Mouse (Mus musculus) heart, embryonic 11.5 days (tissue): ENCODE measurements around the gene Clip4. TPM values are rescaled to one million over a fixed set of nuclear protein-coding genes. Genes with fewer than 3 reads are reported as not detected.
A peak's percentile ranks its signal among the peaks of the same experiment; 100 is the strongest.

Source experiments
- ATAC-seq: fragments of 200-750 bp; cut with Nextera tagmentation; replicated peaks from 2 replicates; pipeline ENCODE4 v1.8.0; 2017; ENCODE audit warnings: moderate library complexity; ENCODE audit not compliant: insufficient number of reproducible peaks, low FRiP score, low TSS enrichment
- H3K27ac ChIP-seq: fragments of 300-500 bp; sonication (generic); 2 replicates; pipeline ENCODE4 v1.5.1; 2014; ENCODE audit warnings: mild to moderate bottlenecking, low read depth, low read length
- H3K27me3 ChIP-seq: fragments of 300-500 bp; sonication (generic); 2 replicates; pipeline ENCODE4 v1.6.1; 2014; ENCODE audit warnings: mild to moderate bottlenecking, low read length, mixed read lengths; ENCODE audit not compliant: control insufficient read depth, insufficient read depth
- H3K36me3 ChIP-seq: fragments of 300-500 bp; sonication (generic); 2 replicates; pipeline ENCODE4 v1.6.1; 2014; ENCODE audit warnings: mild to moderate bottlenecking, low read length, moderate library complexity, mixed read lengths; ENCODE audit not compliant: control insufficient read depth, insufficient read depth
- H3K4me1 ChIP-seq: fragments of 300-500 bp; sonication (generic); 2 replicates; pipeline ENCODE4 v1.6.1; 2014; ENCODE audit warnings: low read length; ENCODE audit not compliant: control insufficient read depth, insufficient read depth
- H3K4me2 ChIP-seq: fragments of 300-500 bp; sonication (generic); 2 replicates; pipeline ENCODE4 v1.6.1; 2014; ENCODE audit warnings: mild to moderate bottlenecking, moderate library complexity
- H3K4me3 ChIP-seq: fragments of 300-500 bp; sonication (generic); 2 replicates; pipeline ENCODE4 v1.5.1; 2014; ENCODE audit warnings: low read depth, low read length
- H3K9ac ChIP-seq: fragments of 300-500 bp; sonication (generic); 2 replicates; pipeline ENCODE4 v1.6.1; 2014; ENCODE audit warnings: mild to moderate bottlenecking, low read depth, low read length, moderate library complexity
- H3K9me3 ChIP-seq: fragments of 300-500 bp; sonication (generic); replicated peaks from 2 replicates; pipeline ENCODE4 v1.6.1; 2016; ENCODE audit warnings: low read length; ENCODE audit not compliant: control insufficient read depth
- WGBS: fragments of 180-500 bp; shearing (Covaris S2); extraction: QIAGEN DNeasy Blood & Tissue Kit; methylation state at CpG from one replicate; pipeline ENCODE4 v1.1.7; 2014; ENCODE audit not compliant: insufficient replicate concordance; 5-methylcytosine and 5-hydroxymethylcytosine counted together
- polyA plus RNA-seq: library from polyadenylated mRNA; unstranded; fragments of >200 nt; fragmentation: Nextera tagmentation; extraction: Ambion mirVana; gene quantifications from 2 replicates; pipeline ENCODE4 v1.2.1, GENCODE M21; 2014

Clip4 gene
- polyA plus RNA-seq, 1 experiment from 2014 or later, result 28.6 TPM

DNA sequence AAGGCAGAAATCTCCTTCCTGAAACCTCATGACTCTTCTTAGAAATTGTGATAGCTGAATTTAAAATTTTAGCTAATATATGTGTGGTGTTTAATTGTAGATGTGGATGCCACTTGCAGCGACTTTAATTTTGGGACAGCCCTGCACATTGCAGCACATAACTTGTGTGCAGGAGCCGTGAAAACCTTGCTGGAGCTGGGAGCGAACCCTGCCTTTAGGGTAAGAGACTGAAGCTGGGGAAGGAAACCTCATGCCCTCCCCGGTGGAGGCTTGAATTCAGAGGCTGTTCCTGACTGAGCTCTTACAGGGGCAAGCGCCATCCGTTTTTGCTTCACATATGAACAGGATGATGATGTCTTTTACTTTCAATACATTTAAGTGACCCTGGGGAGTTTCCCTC lies 35.2 kb downstream of the Clip4 start:
- H3K36me3 ChIP-seq, result peaks cover 15% of the 10 kb centered on the region
- H3K9ac ChIP-seq, result no peak overlapping the region
- H3K27me3 ChIP-seq, result no peaks in the 10 kb centered on the region
- no peak overlapping the region for H3K4me3 ChIP-seq
- ATAC-seq, result no peak
- H3K9me3 ChIP-seq, result no peaks in the 10 kb centered on the region
- no peak overlapping the region for H3K4me2 ChIP-seq
- WGBS, result 86% methylated on average over 6 of the region's 6 CpGs
- no peaks in the 10 kb centered on the region for H3K4me1 ChIP-seq
- no peak overlapping the region for H3K27ac ChIP-seq

DNA sequence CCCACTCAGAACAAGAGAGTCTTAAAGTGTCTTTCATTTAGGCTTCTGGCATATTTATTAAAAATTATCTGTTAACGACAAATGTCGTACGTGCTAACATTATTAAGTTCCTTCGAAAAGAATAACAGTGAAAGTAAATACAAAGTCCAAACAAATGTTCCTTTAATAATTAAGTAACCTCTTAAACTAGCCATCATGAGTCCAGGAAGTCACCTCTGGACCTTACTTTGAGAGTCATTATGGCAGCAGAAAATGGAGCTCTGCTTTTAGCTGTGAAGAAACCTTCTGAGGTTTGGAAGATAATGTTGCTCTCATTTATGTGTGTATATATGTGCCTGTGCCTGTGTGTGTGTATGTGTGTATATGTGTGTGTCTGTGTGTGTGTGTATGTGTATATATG lies 35.6 kb downstream of the Clip4 start:
- Histone ChIP-seq H3K27me3 (no peaks in the 10 kb centered on the region), H3K9me3 (no peaks in the 10 kb centered on the region), H3K27ac (no peak overlapping the region), H3K9ac (no peak overlapping the region), H3K4me1 (no peaks in the 10 kb centered on the region), H3K4me3 (no peak overlapping the region), H3K36me3 (peaks cover 15% of the 10 kb centered on the region), H3K4me2 (no peak overlapping the region)
- WGBS, result 84% methylated on average over 4 of the region's 4 CpGs
- no peak for ATAC-seq

DNA sequence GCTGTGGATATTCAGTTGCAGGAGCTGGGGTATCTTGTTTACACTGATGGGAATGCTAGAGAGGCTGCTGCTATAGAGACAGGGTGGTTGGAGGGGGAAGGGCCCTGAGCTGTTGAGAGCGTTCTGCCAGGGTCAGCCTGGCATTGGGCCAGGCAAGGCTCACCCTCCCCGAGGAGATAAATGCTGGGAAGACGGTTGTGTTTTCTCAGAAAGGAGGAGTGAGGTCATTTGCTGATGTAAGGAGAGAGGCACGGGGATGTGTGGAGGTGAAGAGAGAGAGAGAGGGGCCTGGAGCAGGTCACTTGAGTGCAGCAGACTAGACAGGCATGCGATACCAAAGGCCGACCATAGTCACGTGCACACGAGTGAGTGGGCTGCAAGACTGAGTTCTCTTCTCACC lies 42.8 kb downstream of the Clip4 start:
- Histone ChIP-seq H3K27me3 (no peaks in the 10 kb centered on the region), H3K4me1 (peaks cover 16% of the 10 kb centered on the region), H3K27ac (peak overlapping the region; percentile 90), H3K9me3 (no peaks in the 10 kb centered on the region), H3K4me3 (no peak overlapping the region), H3K36me3 (peaks cover 5% of the 10 kb centered on the region; the same call in 1 of the 2 replicates), H3K9ac (no peak overlapping the region), H3K4me2 (peak overlapping the region; percentile 27)
- peak; percentile 88 for ATAC-seq
- 19% methylated on average over 8 of the region's 8 CpGs for WGBS

DNA sequence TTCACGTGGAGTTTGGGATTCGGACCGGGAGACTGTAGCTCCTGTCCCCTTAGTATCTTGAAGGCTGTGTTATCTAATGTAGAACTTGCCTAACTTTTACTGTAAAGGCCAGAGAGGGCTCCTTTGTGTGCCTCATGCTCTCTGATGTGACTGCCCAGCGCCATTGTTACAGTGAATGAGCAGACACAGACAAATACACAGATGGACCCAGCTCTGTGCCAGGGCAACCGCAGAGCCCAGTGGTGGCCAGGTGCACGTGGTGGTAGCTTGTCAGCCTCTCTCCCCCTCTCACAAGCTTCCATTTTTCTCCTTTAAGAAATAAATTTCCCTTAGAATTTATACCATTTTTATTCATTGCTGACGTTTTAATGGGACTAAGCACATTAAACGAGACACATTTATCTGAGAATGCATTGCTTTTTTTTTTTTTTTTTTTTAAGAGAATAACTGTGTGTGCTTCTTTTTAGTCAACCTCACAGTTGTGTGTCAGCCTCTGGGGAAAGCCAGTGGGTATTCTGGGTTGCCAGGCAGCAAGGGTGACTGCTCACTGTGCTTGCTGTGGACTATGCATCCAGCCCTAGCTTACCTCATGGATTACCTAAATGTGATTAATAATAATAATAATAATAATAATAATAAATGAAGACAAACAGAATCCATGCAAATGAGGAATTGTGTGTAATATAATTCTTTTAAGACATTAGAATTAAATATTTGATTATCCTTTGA lies 48.0 kb downstream of the Clip4 start:
- WGBS, result 85% methylated on average over 8 of the region's 8 CpGs

DNA sequence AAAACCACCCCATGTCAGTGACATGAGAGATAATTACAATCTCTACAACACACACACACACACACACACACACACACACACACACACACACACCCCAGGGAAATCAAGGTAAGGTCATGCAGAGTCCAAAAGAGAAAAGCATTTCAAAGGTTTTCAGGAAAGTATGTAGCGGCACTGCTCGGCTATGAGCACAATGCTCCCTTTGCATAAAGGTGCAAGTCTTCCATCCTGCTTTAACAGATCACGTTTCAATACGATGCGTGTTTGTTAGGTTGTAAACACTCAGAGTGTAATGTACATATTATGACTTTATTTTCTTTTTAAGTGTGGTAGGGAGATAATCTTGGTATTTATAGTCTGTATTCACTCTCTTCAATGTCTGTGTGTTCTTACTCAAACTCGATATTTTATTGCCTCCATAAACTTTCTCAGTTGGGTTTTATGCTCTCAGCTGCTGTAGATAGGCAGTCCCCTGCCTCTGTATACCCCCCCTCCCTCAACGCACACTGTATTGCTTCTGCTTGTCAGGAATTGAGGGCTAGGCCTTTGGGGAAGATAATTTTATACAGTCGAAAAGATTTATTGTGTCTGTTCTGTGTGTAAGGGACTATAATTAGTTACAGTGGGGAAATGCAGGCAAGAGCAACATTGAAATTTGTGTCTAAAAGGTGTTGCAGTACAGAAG lies 55.5 kb downstream of the Clip4 start:
- H3K9ac ChIP-seq, result no peak overlapping the region
- WGBS, result 81% methylated on average over 8 of the region's 8 CpGs
- H3K4me3 ChIP-seq, result no peak overlapping the region
- H3K4me2 ChIP-seq, result no peak overlapping the region
- no peaks in the 10 kb centered on the region for H3K27me3 ChIP-seq
- no peaks in the 10 kb centered on the region for H3K9me3 ChIP-seq
- no peak overlapping the region for H3K27ac ChIP-seq
- H3K4me1 ChIP-seq, result peaks cover 12% of the 10 kb centered on the region
- peaks cover 2% of the 10 kb centered on the region for H3K36me3 ChIP-seq
- no peak for ATAC-seq

More for the DNA sequence above, 48.0 kb downstream of the Clip4 start:
- Histone ChIP-seq H3K27ac (no peak overlapping the region), H3K4me1 (peaks cover 10% of the 10 kb centered on the region), H3K36me3 (no peaks in the 10 kb centered on the region), H3K27me3 (no peaks in the 10 kb centered on the region), H3K4me3 (no peak overlapping the region), H3K4me2 (no peak overlapping the region), H3K9ac (no peak overlapping the region), H3K9me3 (no peaks in the 10 kb centered on the region)
- ATAC-seq, result no peak

DNA sequence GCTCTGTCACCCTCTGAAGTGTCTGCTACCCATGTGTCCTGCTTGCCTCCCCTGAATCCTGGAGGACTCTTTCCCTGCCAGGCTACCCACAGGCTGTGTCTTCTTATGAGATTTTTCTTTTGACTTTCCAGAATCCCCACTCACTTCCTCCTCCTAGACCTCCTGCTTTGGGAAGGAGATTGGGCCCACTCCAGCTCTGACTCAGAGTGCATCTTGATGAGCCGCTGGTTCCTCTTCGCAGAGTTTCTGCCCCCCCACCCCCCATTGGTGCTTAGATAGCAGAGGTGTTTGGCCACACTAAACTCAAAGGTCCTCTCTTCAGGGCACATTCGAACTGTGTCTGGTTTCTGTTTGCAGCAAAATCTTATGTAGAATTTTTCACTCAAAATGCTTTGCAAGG lies 58.3 kb downstream of the Clip4 start:
- Histone ChIP-seq H3K9ac (0 out of 2 replicates have a peak overlapping the region, but pooled peaks have one; percentile 16), H3K36me3 (peaks cover 2% of the 10 kb centered on the region), H3K4me1 (peaks cover 12% of the 10 kb centered on the region), H3K4me2 (no peak overlapping the region), H3K4me3 (no peak overlapping the region), H3K27me3 (no peaks in the 10 kb centered on the region), H3K9me3 (no peaks in the 10 kb centered on the region), H3K27ac (peak overlapping the region; percentile 29; the same call in 1 of the 2 replicates)
- ATAC-seq, result no peak
- 27% methylated on average over 3 of the region's 3 CpGs for WGBS

DNA sequence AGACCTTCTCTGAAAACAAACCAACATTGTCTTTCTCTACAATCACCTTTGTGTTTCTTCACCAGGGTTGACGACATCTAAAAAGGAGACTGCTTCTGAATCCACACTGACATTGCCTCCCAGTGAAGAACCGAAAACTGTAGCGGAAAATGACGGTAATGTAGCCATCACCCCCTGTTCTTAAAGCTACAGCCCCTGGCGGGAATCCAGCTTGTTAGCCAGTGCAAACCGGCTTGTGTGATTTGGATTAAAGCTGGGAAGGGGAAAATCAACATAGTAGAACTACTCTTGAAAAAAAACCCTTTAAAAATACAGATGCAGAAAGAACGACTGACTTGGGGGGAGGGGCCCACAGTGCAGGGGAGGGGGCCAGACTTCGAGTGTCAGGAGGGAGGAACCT lies 59.4 kb downstream of the Clip4 start:
- no peak overlapping the region for H3K4me3 ChIP-seq
- no peaks in the 10 kb centered on the region for H3K9me3 ChIP-seq
- peaks cover 2% of the 10 kb centered on the region; the same call in 1 of the 2 replicates for H3K36me3 ChIP-seq
- WGBS, result 65% methylated on average over 8 of the region's 8 CpGs
- H3K27ac ChIP-seq, result no peak overlapping the region
- H3K9ac ChIP-seq, result no peak overlapping the region
- H3K27me3 ChIP-seq, result no peaks in the 10 kb centered on the region
- no peak for ATAC-seq
- H3K4me1 ChIP-seq, result peaks cover 12% of the 10 kb centered on the region
- no peak overlapping the region for H3K4me2 ChIP-seq

DNA sequence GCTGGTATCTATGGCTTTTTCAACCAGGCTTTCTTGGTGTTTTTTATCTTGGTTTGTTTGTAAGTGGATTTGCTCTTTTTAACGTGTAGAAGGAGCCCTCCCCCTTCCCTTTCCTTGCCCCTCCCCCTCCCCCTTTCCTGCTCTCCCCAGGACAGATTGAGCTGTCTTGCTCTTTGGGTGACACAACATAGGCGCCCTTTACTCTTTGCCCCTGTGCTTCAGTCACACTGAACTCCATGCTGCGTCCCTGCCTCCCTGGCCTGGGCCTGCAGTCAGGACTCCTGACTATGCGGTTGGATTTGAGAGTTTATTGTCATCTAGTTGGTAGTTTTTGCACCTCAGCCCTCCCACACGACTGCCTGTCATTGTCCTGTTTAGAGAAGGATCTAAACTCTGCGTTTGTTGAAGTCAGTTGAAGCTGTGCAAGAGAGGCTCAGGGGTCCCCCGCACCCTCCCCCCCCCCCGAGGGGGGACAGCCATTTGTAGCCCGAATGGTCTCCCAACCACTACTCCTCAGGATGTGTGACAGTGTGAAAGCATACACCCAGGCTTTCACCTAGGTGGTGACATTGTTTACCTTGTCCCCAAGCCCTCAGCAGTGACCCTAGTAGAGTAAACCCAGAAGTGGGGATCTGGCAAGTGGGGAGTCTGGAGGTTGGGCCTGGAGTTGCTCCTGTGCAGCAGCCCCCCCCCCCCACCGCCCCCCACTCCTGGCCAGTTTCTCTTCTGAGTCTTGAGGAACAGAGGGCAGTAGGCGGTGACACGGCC lies 60.6 kb downstream of the Clip4 start:
- H3K36me3 ChIP-seq, result peaks cover 5% of the 10 kb centered on the region; the same call in 1 of the 2 replicates
- ATAC-seq, result no peak

More for the DNA sequence above, 60.6 kb downstream of the Clip4 start:
- no peak overlapping the region for H3K4me3 ChIP-seq
- H3K4me1 ChIP-seq, result peaks cover 12% of the 10 kb centered on the region
- no peak overlapping the region for H3K9ac ChIP-seq
- no peaks in the 10 kb centered on the region for H3K9me3 ChIP-seq
- H3K27me3 ChIP-seq, result no peaks in the 10 kb centered on the region
- H3K4me2 ChIP-seq, result no peak overlapping the region
- H3K27ac ChIP-seq, result no peak overlapping the region
- 37% methylated on average over 12 of the region's 12 CpGs for WGBS
